Mouse (Mus musculus) gastrocnemius, postnatal 25 days (tissue): ENCODE results near the gene Phf21a. TPM values are rescaled to one million over a fixed set of nuclear protein-coding genes. Genes with fewer than 3 reads are reported as not detected.

ENCODE experiments used
- DNase-seq: peaks from one replicate; pipeline ENCODE4 v3.0.0; 2022
- total RNA-seq, 2 experiments: library from RNA; stranded (reverse); gene quantifications; 1 replicate in 1 of 2; 2 replicates in 1 of 2; pipeline ENCODE4 v1.2.3; 2021

Gene Phf21a
- total RNA-seq, 2 experiments from 2014 or later: 20.2 to 21.1 TPM

- no peak for DNase-seq
Measured at GRCm38 (mm10) chr2:92182146-92182756, 89.3 kb downstream of the Phf21a start.

- DNase-seq: peak; percentile 73
Measured at GRCm38 (mm10) chr2:92182981-92183501, 90.1 kb downstream of the Phf21a start.

GRCm38 (mm10) chr2:92183613-92184076 lies 90.7 kb downstream of the Phf21a start:
- DNase-seq: peak; percentile 94

GRCm38 (mm10) chr2:92184077-92184921 lies 91.4 kb downstream of the Phf21a start:
- DNase-seq: peak; percentile 66

GRCm38 (mm10) chr2:92185062-92185765 lies 92.3 kb downstream of the Phf21a start:
- DNase-seq: peak; percentile 36

GRCm38 (mm10) chr2:92185766-92186450 lies 93.0 kb downstream of the Phf21a start:
- DNase-seq: no peak

- no peak for DNase-seq
Measured at GRCm38 (mm10) chr2:92187061-92187460, 94.1 kb downstream of the Phf21a start.

- DNase-seq: no peak
Measured at GRCm38 (mm10) chr2:92188744-92189143, 95.8 kb downstream of the Phf21a start.

- DNase-seq: no peak
Measured at GRCm38 (mm10) chr2:92190960-92191359, 98.0 kb downstream of the Phf21a start.

- DNase-seq: no peak
Measured at GRCm38 (mm10) chr2:92191826-92192581, 99.1 kb downstream of the Phf21a start.

GRCm38 (mm10) chr2:92198126-92198525 lies 105.2 kb downstream of the Phf21a start:
- DNase-seq: no peak

GRCm38 (mm10) chr2:92198747-92199146 lies 105.8 kb downstream of the Phf21a start:
- DNase-seq: no peak

GRCm38 (mm10) chr2:92199562-92200286 lies 106.8 kb downstream of the Phf21a start:
- no peak for DNase-seq

- DNase-seq: no peak
Measured at GRCm38 (mm10) chr2:92202319-92203040, 109.6 kb downstream of the Phf21a start.

GRCm38 (mm10) chr2:92205010-92205639 lies 112.2 kb downstream of the Phf21a start:
- DNase-seq: no peak

- no peak for DNase-seq
Measured at GRCm38 (mm10) chr2:92210409-92210808, 117.5 kb downstream of the Phf21a start.

- no peak for DNase-seq
Measured at GRCm38 (mm10) chr2:92221431-92221830, 128.5 kb downstream of the Phf21a start.

- DNase-seq: no peak
Measured at GRCm38 (mm10) chr2:92225592-92225991, 132.7 kb downstream of the Phf21a start.

- no peak for DNase-seq
Measured at GRCm38 (mm10) chr2:92229973-92230372, 137.1 kb downstream of the Phf21a start.
